Mouse (Mus musculus): ENCODE results near the gene Wbp11.

GRCm38 (mm10) chr6:136795850-136796249, 32.2 kb downstream of the Wbp11 start:
- TF ChIP-seq CTCF (IDR thresholded peaks at IDR 0.05; ENCODE audit: insufficient read depth, low read length), result no peak
- no peak for TF ChIP-seq POLR2A (IDR thresholded peaks at IDR 0.05; ENCODE audit: borderline replicate concordance, extremely low read depth, low read depth, low read length)
